Mouse (Mus musculus) kidney, postnatal 0 days (tissue): ENCODE measurements around the gene Armc8. TPM values are rescaled to one million over a fixed set of nuclear protein-coding genes. Genes with fewer than 3 reads are reported as not detected.
"Not testable (repeated sequence)": the region's sequence is repeated elsewhere in the genome, so short reads cannot be mapped to it uniquely, and the experiment has no call there.

Experiments
- ATAC-seq: fragments of 200-750 bp; cut with Nextera tagmentation; replicated peaks from 2 replicates; pipeline ENCODE4 v1.8.0; 2017; ENCODE audit warnings: low read depth, moderate number of reproducible peaks, moderate TSS enrichment, moderate library complexity; ENCODE audit not compliant: low FRiP score
- DNase-seq: peaks from one replicate; pipeline ENCODE4 v3.0.0-alpha.2; 2016; ENCODE audit warnings: low spot score
- H3K27ac ChIP-seq: fragments of 300-500 bp; sonication (generic); 2 replicates; pipeline ENCODE4 v1.5.1; 2014; ENCODE audit warnings: mild to moderate bottlenecking
- H3K27me3 ChIP-seq: fragments of 300-500 bp; sonication (generic); 2 replicates; pipeline ENCODE4 v1.6.1; 2014; ENCODE audit warnings: low read length, mixed read lengths; ENCODE audit not compliant: insufficient read depth
- H3K36me3 ChIP-seq: fragments of 300-500 bp; sonication (generic); 2 replicates; pipeline ENCODE4 v1.6.1; 2014; ENCODE audit warnings: low read length, mixed read lengths; ENCODE audit not compliant: insufficient read depth
- H3K4me1 ChIP-seq: fragments of 300-500 bp; sonication (generic); replicated peaks from 2 replicates; pipeline ENCODE4 v1.6.1; 2014; ENCODE audit warnings: antibody characterized with exemption, low read length, mixed read lengths; ENCODE audit not compliant: insufficient read depth
- H3K4me2 ChIP-seq: fragments of 300-500 bp; sonication (generic); 2 replicates; pipeline ENCODE4 v1.6.1; 2014; ENCODE audit warnings: mild to moderate bottlenecking, low read length, moderate library complexity, mixed read lengths
- H3K4me3 ChIP-seq: fragments of 300-500 bp; sonication (generic); replicated peaks from 2 replicates; pipeline ENCODE4 v1.5.1; 2014; ENCODE audit warnings: low read depth, low read length
- H3K9ac ChIP-seq: fragments of 300-500 bp; sonication (generic); 2 replicates; pipeline ENCODE4 v1.6.1; 2014; ENCODE audit warnings: low read depth, low read length
- H3K9me3 ChIP-seq: fragments of 300-500 bp; sonication (generic); replicated peaks from 2 replicates; pipeline ENCODE4 v1.6.1; 2016; ENCODE audit warnings: low read length, inconsistent platforms, mixed read lengths
- CTCF ChIP-seq: IDR thresholded peaks from 2 replicates; pipeline ENCODE4 v1.5.1; 2016; ENCODE audit warnings: antibody characterized with exemption, low read depth, mild to moderate bottlenecking, moderate library complexity
- WGBS: fragments of 180-500 bp; shearing (Covaris S2); extraction: QIAGEN DNeasy Blood & Tissue Kit; methylation state at CpG from one replicate; pipeline ENCODE4 v1.1.7; 2014; 5-methylcytosine and 5-hydroxymethylcytosine counted together
- polyA plus RNA-seq: library from polyadenylated mRNA; unstranded; fragments of >200 nt; fragmentation: Nextera tagmentation; extraction: Ambion mirVana; gene quantifications from 2 replicates; pipeline ENCODE4 v1.2.1, GENCODE M21; 2015

Armc8 gene
- polyA plus RNA-seq: 15.8 and 18.9 TPM in 2 replicates

GRCm38 (mm10) chr9:99568347-99569070, at the start of gene Armc8:
Gene Armc8, minus strand, starts transcription at chr9:99568899.
- under 1% methylated on average over 68 of the region's 70 CpGs for WGBS
- DNase-seq: peak; percentile 95
- Histone ChIP-seq H3K9ac (peak within 1 kb of the TSS; percentile 91), H3K4me1 (no peaks in the 10 kb centered on the region; the same call in none of the 2 replicates), H3K27me3 (no peaks in the 10 kb centered on the region), H3K36me3 (no peaks in the 10 kb centered on the region), H3K27ac (peak within 1 kb of the TSS; percentile 97), H3K4me2 (peak within 1 kb of the TSS; percentile 91), H3K4me3 (peak within 1 kb of the TSS; percentile 96), H3K9me3 (no peaks in the 10 kb centered on the region)
- no peak for TF ChIP-seq CTCF
- ATAC-seq: peak; percentile 95

GRCm38 (mm10) chr9:99612202-99612601, 43.5 kb upstream of the Armc8 start, which contains the start of gene A4gnt:
Gene A4gnt, plus strand, starts transcription at chr9:99612502.
- Histone ChIP-seq H3K27ac (no peak within 1 kb of the TSS), H3K4me1 (no peaks in the 10 kb centered on the region), H3K9me3 (no peaks in the 10 kb centered on the region), H3K36me3 (no peaks in the 10 kb centered on the region), H3K4me3 (no peak within 1 kb of the TSS), H3K27me3 (no peaks in the 10 kb centered on the region), H3K9ac (no peak within 1 kb of the TSS), H3K4me2 (no peak within 1 kb of the TSS)
- ATAC-seq (no peak), DNase-seq (no peak)
- TF ChIP-seq CTCF: no peak
- WGBS: 49% methylated on average over 2 of the region's 2 CpGs

GRCm38 (mm10) chr9:99603566-99603965, 34.9 kb upstream of the Armc8 start:
- WGBS: 53% methylated on average over 2 of the region's 2 CpGs
- H3K27ac ChIP-seq: no peak overlapping the region
- no peaks in the 10 kb centered on the region for H3K27me3 ChIP-seq
- no peak overlapping the region for H3K9ac ChIP-seq
- H3K4me1 ChIP-seq: no peaks in the 10 kb centered on the region
- DNase-seq (peak; percentile 52), ATAC-seq (peak; percentile 40; the same call in 1 of the 2 replicates)
- no peaks in the 10 kb centered on the region for H3K9me3 ChIP-seq
- no peak overlapping the region for H3K4me3 ChIP-seq
- no peak for TF ChIP-seq CTCF
- H3K4me2 ChIP-seq: no peak overlapping the region
- no peaks in the 10 kb centered on the region for H3K36me3 ChIP-seq

GRCm38 (mm10) chr9:99599127-99599526, 30.4 kb upstream of the Armc8 start:
- not testable (repeated sequence) for DNase-seq, H3K4me1 ChIP-seq, H3K4me3 ChIP-seq, H3K36me3 ChIP-seq, H3K27ac ChIP-seq, H3K9me3 ChIP-seq, H3K27me3 ChIP-seq, ATAC-seq, H3K4me2 ChIP-seq, H3K9ac ChIP-seq
- WGBS: 97% methylated on average over 6 of the region's 6 CpGs

GRCm38 (mm10) chr9:99591144-99591543, 22.4 kb upstream of the Armc8 start:
- no peak for ATAC-seq
- WGBS: 67% methylated on average over 8 of the region's 8 CpGs
- Histone ChIP-seq H3K27me3 (no peaks in the 10 kb centered on the region), H3K4me3 (no peak overlapping the region), H3K36me3 (no peaks in the 10 kb centered on the region), H3K9ac (no peak overlapping the region), H3K9me3 (no peaks in the 10 kb centered on the region), H3K4me2 (no peak overlapping the region), H3K27ac (no peak overlapping the region), H3K4me1 (no peaks in the 10 kb centered on the region)
- TF ChIP-seq CTCF: no peak
- DNase-seq: no peak

- ATAC-seq: no peak; the same call in 1 of the 2 replicates
- no peaks in the 10 kb centered on the region for H3K4me1 ChIP-seq
- 28% methylated on average over 8 of the region's 8 CpGs for WGBS
- H3K27me3 ChIP-seq: no peaks in the 10 kb centered on the region
- H3K9ac ChIP-seq: no peak overlapping the region
- peaks cover 12% of the 10 kb centered on the region for H3K36me3 ChIP-seq
- no peak overlapping the region for H3K4me3 ChIP-seq
- H3K9me3 ChIP-seq: no peaks in the 10 kb centered on the region
- H3K27ac ChIP-seq: no peak overlapping the region
- TF ChIP-seq CTCF: peak; percentile 95
- peak; percentile 75 for DNase-seq
- H3K4me2 ChIP-seq: no peak overlapping the region
Observed at GRCm38 (mm10) chr9:99587505-99588202, 19.0 kb upstream of the Armc8 start.
